Mouse (Mus musculus) left cerebral cortex, postnatal 25 days (tissue): Measurements from ENCODE around the gene Rbm41. TPM values are rescaled to one million over a fixed set of nuclear protein-coding genes. Genes with fewer than 3 reads are reported as not detected.

Experiments used
- DNase-seq, 2 experiments: peaks; one replicate each; pipeline ENCODE4 v3.0.0; 2022; ENCODE audit warnings: low spot score in 2 of 2, mixed read lengths in 1 of 2
- intact Hi-C: fragments of 180-260 bp; cut with DNase I; formaldehyde crosslinking; loops from one replicate; pipeline ENCODE4 v1.15.1; 2025
- total RNA-seq, 2 experiments: library from RNA; stranded (reverse); gene quantifications; 2 replicates each; pipeline ENCODE4 v1.2.3; 2021

Gene Rbm41
- 10 to 100 TPM in 1 of 2 experiments, 1 to 10 TPM in 1; 8.1 to 12.0 TPM for total RNA-seq

GRCm38 (mm10) chrX:139997740-139998690 is at the start of gene Rbm41:
Gene Rbm41, minus strand, starts transcription at chrX:139998595.
- intact Hi-C loops = no loop called here
- peak; percentile 54 to 83 for DNase-seq

GRCm38 (mm10) chrX:139998691-139999065 is 283 bp upstream of the Rbm41 start:
- intact Hi-C loops = no loop called here
- DNase-seq = no peak

DNA sequence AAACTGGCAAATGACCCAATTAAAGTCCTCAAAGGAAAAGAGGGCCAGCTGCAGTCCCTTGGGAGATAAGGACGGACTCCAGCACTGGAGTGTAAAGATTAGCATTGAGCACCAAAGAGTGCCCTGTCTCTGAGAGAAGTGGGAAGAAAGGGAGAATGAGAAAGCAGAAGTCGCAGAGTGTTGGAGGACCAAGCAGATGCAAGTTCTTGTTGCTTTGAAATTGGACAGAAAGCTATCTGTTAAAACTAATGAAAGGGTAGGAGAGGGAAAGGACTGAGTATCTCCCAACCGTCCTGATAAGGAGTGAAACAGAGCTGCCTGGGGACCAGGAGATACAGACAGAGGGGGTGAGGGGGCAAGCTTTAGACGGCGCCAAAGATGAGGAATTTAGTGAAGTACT is 16.3 kb downstream of the Rbm41 start:
- DNase-seq = no peak
- intact Hi-C loops = no loop called here

DNA sequence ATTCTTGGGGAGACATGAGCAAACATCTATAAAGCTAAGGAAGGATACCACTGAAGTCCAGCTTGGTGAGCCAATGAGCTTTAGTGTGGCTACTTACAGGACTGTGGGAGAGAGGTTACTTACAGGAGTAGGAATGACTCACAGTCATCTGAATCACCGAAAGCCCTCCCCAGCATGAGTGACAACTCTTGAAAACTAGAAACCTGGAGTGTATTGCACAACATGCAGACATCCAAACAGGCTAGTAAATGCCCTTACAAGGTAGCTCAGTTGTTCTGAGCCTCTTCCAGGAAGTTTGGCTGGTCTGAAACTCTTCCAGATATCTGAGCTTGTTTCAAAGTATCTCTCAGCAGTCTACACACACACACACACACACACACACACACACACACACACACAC is 64.9 kb downstream of the Rbm41 start:
- intact Hi-C loops = loop anchor here (10.0 kb wide), 1 partner anchor 471 kb away; no protein-coding TSS in a partner anchor
- no peak for DNase-seq

DNA sequence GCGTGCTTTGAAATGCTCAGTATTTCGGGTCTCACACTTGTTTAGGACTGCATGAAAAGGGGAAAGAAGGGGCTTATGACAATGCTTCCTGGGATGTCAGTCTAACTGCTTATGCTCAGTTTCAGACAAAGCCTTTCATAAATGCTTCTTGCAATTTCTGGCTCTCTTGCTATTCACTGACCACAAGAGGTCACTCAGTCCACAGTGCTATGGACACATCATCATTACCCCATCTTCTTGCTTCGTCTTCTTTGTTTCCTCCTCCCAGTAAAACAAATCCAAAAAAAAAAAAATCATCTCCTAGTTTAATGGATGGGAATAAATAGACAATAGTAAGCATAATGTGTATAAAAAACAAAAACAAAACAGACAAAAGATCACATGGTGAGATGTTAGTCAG is 65.9 kb downstream of the Rbm41 start:
- DNase-seq = no peak
- intact Hi-C loops = loop anchor here (10.0 kb wide), 1 partner anchor 472 kb away; no protein-coding TSS in a partner anchor

DNA sequence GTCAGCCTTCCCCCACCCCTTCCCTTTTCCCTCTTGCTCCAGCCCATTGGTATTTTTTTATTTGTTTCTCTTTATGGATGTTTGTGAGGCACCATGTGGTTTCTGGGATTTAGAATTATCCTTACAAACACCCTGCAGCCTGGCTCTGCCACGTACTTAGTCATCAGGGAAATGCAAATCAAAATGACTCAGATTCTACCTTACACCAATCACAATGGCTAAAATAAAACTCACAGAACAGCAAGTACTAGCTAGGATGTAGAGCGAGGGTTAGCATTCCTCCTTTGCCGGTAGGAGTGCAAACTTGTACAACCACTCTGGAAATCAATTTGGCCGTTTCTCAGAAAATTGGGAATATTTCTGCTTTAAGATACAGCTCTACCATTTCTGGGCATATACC is 77.8 kb downstream of the Rbm41 start:
- intact Hi-C loops = no loop called here
- peak in 1 of 2 experiments; percentile 38 for DNase-seq

DNA sequence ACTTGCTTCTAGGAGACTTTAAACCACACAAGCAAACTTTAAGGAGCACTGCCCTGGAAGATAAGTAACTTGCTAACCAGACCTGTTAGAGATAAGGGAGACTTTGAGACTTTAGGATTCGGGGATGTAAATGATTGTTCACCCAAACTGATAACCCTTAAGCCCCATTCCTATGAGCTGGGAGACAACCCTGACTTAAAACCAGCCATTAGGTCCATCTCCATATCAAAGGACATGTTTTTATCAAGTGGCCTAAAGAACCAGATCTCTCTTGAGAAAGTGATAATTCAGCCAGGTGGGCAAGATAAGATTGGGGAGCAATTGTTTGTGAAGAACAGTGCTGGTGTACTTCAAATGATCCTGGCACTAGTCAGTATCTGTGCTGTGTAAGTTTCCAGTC is 107.0 kb downstream of the Rbm41 start:
- intact Hi-C loops = no loop called here
- DNase-seq = no peak

DNA sequence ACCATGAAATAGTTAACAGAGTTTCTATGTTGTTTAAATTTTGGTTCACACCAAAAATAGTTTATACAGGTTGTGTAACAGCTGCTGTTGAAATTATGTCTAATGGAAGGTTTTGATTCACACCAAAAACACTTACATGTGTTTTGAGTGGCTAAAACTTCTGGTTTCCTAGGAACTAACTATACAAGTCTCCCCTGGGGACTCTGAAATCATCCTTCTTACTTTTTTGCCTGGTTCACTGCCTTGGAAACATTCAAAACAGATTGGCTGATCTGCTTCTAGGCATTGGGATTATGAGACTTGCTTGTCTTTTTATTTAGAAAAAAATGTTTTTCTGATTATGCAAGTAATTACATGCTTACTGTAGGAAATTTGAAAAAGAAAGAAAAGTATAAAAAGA is 115.2 kb downstream of the Rbm41 start:
- intact Hi-C loops = no loop called here

GRCm38 (mm10) chrX:139877936-139878335 is 120.5 kb downstream of the Rbm41 start:
- no peak for DNase-seq
- intact Hi-C loops = no loop called here

More for the DNA sequence above, 115.2 kb downstream of the Rbm41 start:
- DNase-seq = no peak

- no peak for DNase-seq
- intact Hi-C loops = no loop called here
Observed at GRCm38 (mm10) chrX:139877105-139877504, 121.3 kb downstream of the Rbm41 start.

- intact Hi-C loops = no loop called here
- DNase-seq = peak; percentile 43 to 56
Observed at GRCm38 (mm10) chrX:139870938-139871791, 127.2 kb downstream of the Rbm41 start, which contains the start of gene Morc4. Gene Morc4, minus strand, starts transcription at chrX:139871677.

GRCm38 (mm10) chrX:139870300-139870711 is 128.1 kb downstream of the Rbm41 start:
- peak in 1 of 2 experiments; percentile 18 for DNase-seq
- intact Hi-C loops = no loop called here

DNA sequence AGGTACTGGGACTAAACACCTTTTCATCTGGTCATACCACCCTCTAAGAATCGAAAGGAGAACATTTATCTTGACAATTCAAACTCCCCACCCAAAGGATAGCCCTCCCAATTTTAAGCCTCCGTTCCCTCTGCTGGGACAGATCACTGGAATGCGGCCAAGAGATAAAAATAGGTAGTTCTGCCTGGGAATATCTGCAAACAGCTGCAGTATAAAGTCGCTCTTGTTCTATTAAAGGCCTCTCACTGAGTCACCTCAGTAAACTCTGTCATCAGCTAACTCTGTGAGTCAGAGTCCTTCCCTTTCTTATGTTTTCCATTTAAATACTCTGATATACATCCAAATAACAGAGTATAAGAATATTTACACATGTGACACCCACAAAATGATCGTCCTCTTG is 139.0 kb downstream of the Rbm41 start:
- intact Hi-C loops = no loop called here
- DNase-seq = peak in 1 of 2 experiments; percentile 28

GRCm38 (mm10) chrX:139854795-139855194 is 143.6 kb downstream of the Rbm41 start:
- no peak for DNase-seq
- intact Hi-C loops = no loop called here

DNA sequence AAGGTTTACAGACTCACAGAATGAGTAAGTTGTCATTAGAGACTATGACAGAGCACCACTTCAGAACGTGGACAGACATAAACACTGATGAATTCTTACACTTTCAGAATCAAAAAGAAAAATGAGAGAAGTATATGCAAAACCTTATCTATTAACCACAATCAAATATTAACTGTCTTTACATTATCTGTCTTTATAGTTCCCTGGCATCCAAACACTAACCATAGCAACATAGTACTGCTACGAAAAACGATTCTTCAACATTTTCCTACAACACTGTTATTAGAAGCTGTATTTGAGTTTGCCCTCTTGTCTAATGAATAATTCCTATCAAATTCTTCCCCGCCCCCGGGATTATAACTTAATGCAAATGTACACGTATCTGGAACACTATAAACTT is 157.3 kb downstream of the Rbm41 start:
- intact Hi-C loops = no loop called here
- no peak for DNase-seq

Other genes with a start within 250 kb of the Rbm41 start
- not detected for gene Ripply1, start 216.2 kb downstream of the Rbm41 start, total RNA-seq
- gene Cldn2, start 197.8 kb downstream of the Rbm41 start, total RNA-seq = 1 to 10 TPM in 1 of 2 experiments, under 1 TPM in 1; 0.78 to 1.6 TPM
- gene Morc4, start 126.9 kb downstream of the Rbm41 start, total RNA-seq = 1 to 10 TPM; 4.5 to 6.2 TPM
- gene Nup62cl, start 64.1 kb upstream of the Rbm41 start, total RNA-seq = not detected
- gene Pih1h3b, start 64.3 kb upstream of the Rbm41 start, total RNA-seq = not detected